Mouse (Mus musculus): ENCODE measurements around the gene Map4k3.

Gene Map4k3

GRCm38 (mm10) chr17:80729080-80729749, 930 bp upstream of the Map4k3 start:
- DNase-seq = peak in 1 of 2 experiments; percentile 35

GRCm38 (mm10) chr17:80727341-80727951, 839 bp downstream of the Map4k3 start:
- DNase-seq = peak; percentile 69 to 79

- DNase-seq = peak; percentile 39 to 52
Observed at GRCm38 (mm10) chr17:80726821-80727220, 1.5 kb downstream of the Map4k3 start.

GRCm38 (mm10) chr17:80723092-80723491, 5.2 kb downstream of the Map4k3 start:
- DNase-seq = no peak

GRCm38 (mm10) chr17:80721670-80722069, 6.6 kb downstream of the Map4k3 start:
- no peak for DNase-seq

- DNase-seq = no peak
Observed at GRCm38 (mm10) chr17:80719309-80719708, 9.0 kb downstream of the Map4k3 start.

- no peak for DNase-seq
Observed at GRCm38 (mm10) chr17:80718243-80718642, 10.0 kb downstream of the Map4k3 start.

- no peak for DNase-seq
Observed at GRCm38 (mm10) chr17:80713588-80713987, 14.7 kb downstream of the Map4k3 start.

GRCm38 (mm10) chr17:80709921-80710838, 18.1 kb downstream of the Map4k3 start:
- peak; percentile 64 to 74 for DNase-seq

GRCm38 (mm10) chr17:80708803-80709202, 19.5 kb downstream of the Map4k3 start:
- DNase-seq = no peak

- no peak for DNase-seq
Observed at GRCm38 (mm10) chr17:80707176-80707575, 21.1 kb downstream of the Map4k3 start.

GRCm38 (mm10) chr17:80706608-80707007, 21.7 kb downstream of the Map4k3 start:
- no peak for DNase-seq

- DNase-seq = no peak
Observed at GRCm38 (mm10) chr17:80701687-80702086, 26.6 kb downstream of the Map4k3 start.

- DNase-seq = peak; percentile 22 to 35
Observed at GRCm38 (mm10) chr17:80698930-80699329, 29.4 kb downstream of the Map4k3 start.

- DNase-seq = no peak
Observed at GRCm38 (mm10) chr17:80698191-80698901, 29.9 kb downstream of the Map4k3 start.

GRCm38 (mm10) chr17:80696956-80697355, 31.3 kb downstream of the Map4k3 start:
- DNase-seq = no peak

GRCm38 (mm10) chr17:80696210-80696609, 32.1 kb downstream of the Map4k3 start:
- no peak for DNase-seq

- DNase-seq = no peak
Observed at GRCm38 (mm10) chr17:80693707-80694106, 34.6 kb downstream of the Map4k3 start.

- no peak for DNase-seq
Observed at GRCm38 (mm10) chr17:80692183-80692582, 36.1 kb downstream of the Map4k3 start.

- no peak for DNase-seq
Observed at GRCm38 (mm10) chr17:80688701-80689100, 39.6 kb downstream of the Map4k3 start.

- DNase-seq = no peak
Observed at GRCm38 (mm10) chr17:80686066-80686465, 42.2 kb downstream of the Map4k3 start.

- DNase-seq = peak; percentile 42 to 63
Observed at GRCm38 (mm10) chr17:80683821-80684576, 44.3 kb downstream of the Map4k3 start.
